Comparison of ENCODE assay signal across 17 mouse cellular contexts in the genomic region with DNA sequence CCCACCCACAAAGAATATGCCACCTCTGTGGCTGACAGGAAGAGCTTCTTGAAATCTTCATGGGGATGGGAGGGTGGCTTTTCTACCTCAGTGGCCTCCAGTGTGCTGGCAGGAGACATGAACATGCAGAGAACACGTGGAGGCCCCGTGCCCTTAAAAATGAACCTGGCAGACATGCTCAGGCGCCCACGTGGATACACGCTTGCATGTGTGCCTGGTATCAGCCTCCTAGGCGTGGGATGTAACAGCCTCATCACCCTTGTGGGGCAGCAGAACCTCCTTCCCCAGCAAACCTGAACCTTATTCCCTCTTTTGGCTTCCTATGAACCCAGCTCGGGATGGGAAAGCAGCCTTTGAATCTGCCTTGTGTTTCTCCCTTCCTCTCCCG. TPM values are rescaled to one million over a fixed set of nuclear protein-coding genes. Genes with fewer than 3 reads are reported as not detected.
DNase-seq lines count a peak whose midpoint lies in the region; ATAC-seq and TF ChIP-seq lines count a peak whose summit lies in the region.
"Had no signal": no experiment of that assay in that cellular context is flagged by ENCODE, and none has a peak within 500 bp of the region (broad histone marks: within the 10 kb centered on the region; RNA-seq: fewer than 3 reads in every experiment).

No protein-coding gene starts in this region.

- ATAC-seq in hindbrain, embryonic 15.5 days (ENCODE audit: low FRiP score, low read depth) = no peak

- no peak for TF ChIP-seq CTCF in left cerebral cortex, adult 2 months (IDR thresholded peaks at IDR 0.05)

- H3K4me3 ChIP-seq in hindbrain, embryonic 15.5 days = no peak overlapping the region
- H3K4me3 ChIP-seq in hindbrain, embryonic 10.5 days = no peak overlapping the region
- peak overlapping the region; percentile 88 for H3K4me3 ChIP-seq in left cerebral cortex, adult 2 months
- H3K4me3 ChIP-seq: embryonic facial prominence, embryonic 10.5 days had no signal

- H3K9me3 ChIP-seq in hindbrain, embryonic 15.5 days = no peaks in the 10 kb centered on the region
- no peaks in the 10 kb centered on the region for H3K9me3 ChIP-seq in hindbrain, embryonic 10.5 days
- H3K9me3 ChIP-seq: embryonic facial prominence, embryonic 10.5 days had no signal

- H3K36me3 ChIP-seq in hindbrain, embryonic 15.5 days = no peaks in the 10 kb centered on the region
- H3K36me3 ChIP-seq in hindbrain, embryonic 10.5 days = no peaks in the 10 kb centered on the region
- H3K36me3 ChIP-seq: embryonic facial prominence, embryonic 10.5 days had no signal

- intact Hi-C loops in left cerebral cortex, adult 2 months (cut with DNase I) = no loop called here
- intact Hi-C loops in left cerebral cortex, postnatal 14 days (cut with DNase I) = no loop called here

- H3K27ac ChIP-seq in hindbrain, embryonic 15.5 days (replicated peaks) = peak overlapping the region; percentile 44; the same call in 1 of the 2 replicates
- H3K27ac ChIP-seq in hindbrain, embryonic 10.5 days = no peak overlapping the region; the same call in 1 of the 2 replicates
- H3K27ac ChIP-seq in left cerebral cortex, adult 2 months = peak overlapping the region; percentile 69
- H3K27ac ChIP-seq: embryonic facial prominence, embryonic 10.5 days had no signal

- DNase-seq in cerebellum, adult 18-20 months = peak; percentile 39 to 46
- DNase-seq in cerebellum, postnatal 10 days = no peak
- no peak for DNase-seq in hindbrain, embryonic 10.5 days (ENCODE audit: low spot score)
- DNase-seq in left cerebral cortex, adult 2 months (ENCODE audit: extremely low spot score in 1 of 2, low spot score in 2 of 2) = no peak
- DNase-seq in left cerebral cortex, adult 18-20 months (ENCODE audit: low spot score in 2 of 2) = no peak
- peak; percentile 51 to 85 for DNase-seq in left cerebral cortex, postnatal 14 days (ENCODE audit: low spot score in 2 of 2)
- no peak for DNase-seq in kidney, postnatal 14 days
- DNase-seq: adrenal gland, adult 8-10 months; gastrocnemius, postnatal 36 days; lung, adult 18-20 months; lung, postnatal 14 days; right cerebral cortex, postnatal 14 days; spleen, adult 18-20 months; thymus, postnatal 36 days had no signal

- no peaks in the 10 kb centered on the region for H3K27me3 ChIP-seq in hindbrain, embryonic 15.5 days
- H3K27me3 ChIP-seq in hindbrain, embryonic 10.5 days (ENCODE audit: insufficient read depth, poor library complexity, severe bottlenecking) = peaks cover 53% of the 10 kb centered on the region

- H3K9ac ChIP-seq in hindbrain, embryonic 15.5 days = no peak overlapping the region

- H3K4me1 ChIP-seq in hindbrain, embryonic 15.5 days (replicated peaks) = peaks cover 47% of the 10 kb centered on the region
- peaks cover 35% of the 10 kb centered on the region for H3K4me1 ChIP-seq in hindbrain, embryonic 10.5 days (replicated peaks)

- 64% methylated on average over 8 of the region's 8 CpGs for WGBS in hindbrain, embryonic 15.5 days
- WGBS in hindbrain, embryonic 10.5 days = 66% methylated on average over 8 of the region's 8 CpGs

- peak overlapping the region; percentile 69 for H3K4me2 ChIP-seq in hindbrain, embryonic 15.5 days
- H3K4me2 ChIP-seq: liver, embryonic 11.5 days had no signal

RNA-seq across cellular contexts. Expression of gene Rap1gap, which starts 2.4 kb away (rescaled TPM):
- polyA plus RNA-seq in hindbrain, embryonic 15.5 days (2015; fragmentation: Nextera tagmentation; extraction: Ambion mirVana) = 93.2 and 99.6 TPM in 2 replicates
- 6.3 and 13.4 TPM in 2 replicates for polyA plus RNA-seq in hindbrain, embryonic 10.5 days (2016; fragmentation: Nextera tagmentation; extraction: Ambion mirVana)
- total RNA-seq in left cerebral cortex, adult 2 months (2021) = 100 to 1,000 TPM; 267 to 315 TPM
- total RNA-seq in left cerebral cortex, adult 18-20 months (2021) = 100 to 1,000 TPM; 289 to 307 TPM
- total RNA-seq in left cerebral cortex, postnatal 14 days (2021) = 100 to 1,000 TPM; 268 to 296 TPM

Comparison
In these comparisons a context has a peak if more than half of its experiments do, and no peak if none do; other contexts are left out.
1. DNase-seq: peak in cerebellum, adult 18-20 months (2 of 2) and left cerebral cortex, postnatal 14 days (2 of 2); none in cerebellum, postnatal 10 days (0 of 2), hindbrain, embryonic 10.5 days (single experiment), left cerebral cortex, adult 2 months (0 of 2), left cerebral cortex, adult 18-20 months (0 of 2) and kidney, postnatal 14 days (single experiment).